Mouse (Mus musculus) spleen, postnatal 0 days (tissue): ENCODE measurements around the gene Capn6. TPM values are rescaled to one million over a fixed set of nuclear protein-coding genes. Genes with fewer than 3 reads are reported as not detected.

Experiments
- polyA plus RNA-seq: library from polyadenylated mRNA; unstranded; fragments of >200 nt; fragmentation: Nextera tagmentation; extraction: Ambion mirVana; gene quantifications from 2 replicates; pipeline ENCODE4 v1.2.1, GENCODE M21; 2015

The Capn6 gene
- 10.0 and 14.4 TPM in 2 replicates for polyA plus RNA-seq

GRCm38 (mm10) chrX:143827212-143827611, at the start of gene Capn6:
Gene Capn6 (minus strand): TSS chrX:143827414.

Other genes starting within 250 kb of the Capn6 start
- gene Dcx, start 105.9 kb upstream of the Capn6 start, polyA plus RNA-seq = 0.05 and 0.17 TPM in 2 replicates